Mouse (Mus musculus) cortical plate, adult 2 months (tissue): ENCODE data around the gene Chodl.

Experiments used
- CTCF ChIP-seq: fragments of 200-500 bp; IDR thresholded peaks from 2 replicates; pipeline ENCODE4 v1.5.1; 2011; ENCODE audit warnings: mild to moderate bottlenecking, control low read depth, low read length; ENCODE audit not compliant: insufficient read depth; ENCODE audit errors: extremely low read depth
- POLR2A ChIP-seq: fragments of 200-500 bp; IDR thresholded peaks from 2 replicates; pipeline ENCODE4 v1.6.1; 2011; ENCODE audit warnings: mild to moderate bottlenecking, low read length, control low read depth; ENCODE audit not compliant: insufficient read depth; ENCODE audit errors: extremely low read depth

GRCm38 (mm10) chr16:78931287-78932025 lies 708 bp downstream of the Chodl start:
- TF ChIP-seq CTCF (no peak), POLR2A (no peak)
